Mouse (Mus musculus) brain, embryonic 14.5 days (tissue): ENCODE data around the gene Zc3h15.

Experiments used
- CTCF ChIP-seq: fragments of 200-500 bp; IDR thresholded peaks from 2 replicates; pipeline ENCODE4 v1.5.1; 2012; ENCODE audit warnings: inconsistent platforms, mild to moderate bottlenecking, moderate library complexity, borderline replicate concordance; ENCODE audit not compliant: insufficient read depth, insufficient read length; ENCODE audit errors: extremely low read depth
- POLR2A ChIP-seq: fragments of 200-500 bp; IDR thresholded peaks from 2 replicates; pipeline ENCODE4 v1.6.1; 2012; ENCODE audit warnings: mild to moderate bottlenecking, inconsistent platforms, borderline replicate concordance; ENCODE audit not compliant: poor library complexity, insufficient read depth, insufficient read length, severe bottlenecking; ENCODE audit errors: extremely low read depth

DNA sequence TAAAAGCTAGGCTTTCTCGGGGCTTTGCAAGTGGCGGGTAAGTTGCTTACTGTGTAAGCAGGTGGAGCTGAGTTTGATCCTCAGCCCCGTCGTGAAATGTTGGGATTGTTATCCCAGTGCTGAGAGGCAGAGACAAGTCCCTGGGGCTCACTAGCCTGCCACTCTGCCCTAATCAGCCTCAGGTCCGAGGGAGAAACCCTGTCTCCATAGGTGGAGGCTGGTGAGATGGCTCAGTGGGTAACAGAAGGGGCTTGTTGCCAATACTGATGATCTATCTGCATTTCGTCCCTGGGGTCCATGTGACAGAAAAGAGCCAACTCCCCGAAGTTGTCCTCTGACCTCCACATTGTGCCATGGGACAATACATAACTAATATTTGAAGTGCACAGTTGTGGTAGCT lies 30.2 kb downstream of the Zc3h15 start:
- TF ChIP-seq POLR2A (no peak), CTCF (no peak)
